Mouse (Mus musculus): ENCODE results near the gene Ankub1.

Gene Ankub1

GRCm38 (mm10) chr3:57643191-57643590 lies 49.4 kb downstream of the Ankub1 start:
- DNase-seq (ENCODE audit: extremely low spot score) = no peak

- DNase-seq (ENCODE audit: extremely low spot score) = no peak
Observed at GRCm38 (mm10) chr3:57637596-57637995, 55.0 kb downstream of the Ankub1 start.

- no peak for DNase-seq (ENCODE audit: extremely low spot score)
Observed at GRCm38 (mm10) chr3:57634763-57635487, 57.7 kb downstream of the Ankub1 start.

- DNase-seq (ENCODE audit: extremely low spot score) = no peak
Observed at GRCm38 (mm10) chr3:57626954-57627513, 65.6 kb downstream of the Ankub1 start.

GRCm38 (mm10) chr3:57625275-57625997 lies 67.2 kb downstream of the Ankub1 start:
- peak; percentile 71 for DNase-seq (ENCODE audit: extremely low spot score)

- DNase-seq (ENCODE audit: extremely low spot score) = peak; percentile 8
Observed at GRCm38 (mm10) chr3:57619718-57620117, 72.9 kb downstream of the Ankub1 start.

GRCm38 (mm10) chr3:57615652-57616051 lies 76.9 kb downstream of the Ankub1 start:
- no peak for DNase-seq (ENCODE audit: extremely low spot score)

GRCm38 (mm10) chr3:57612430-57612997 lies 80.1 kb downstream of the Ankub1 start:
- DNase-seq (ENCODE audit: extremely low spot score) = no peak

GRCm38 (mm10) chr3:57611776-57612175 lies 80.8 kb downstream of the Ankub1 start:
- no peak for DNase-seq (ENCODE audit: extremely low spot score)
